Mouse (Mus musculus): ENCODE measurements around the gene Ptprr.

The Ptprr gene

DNA sequence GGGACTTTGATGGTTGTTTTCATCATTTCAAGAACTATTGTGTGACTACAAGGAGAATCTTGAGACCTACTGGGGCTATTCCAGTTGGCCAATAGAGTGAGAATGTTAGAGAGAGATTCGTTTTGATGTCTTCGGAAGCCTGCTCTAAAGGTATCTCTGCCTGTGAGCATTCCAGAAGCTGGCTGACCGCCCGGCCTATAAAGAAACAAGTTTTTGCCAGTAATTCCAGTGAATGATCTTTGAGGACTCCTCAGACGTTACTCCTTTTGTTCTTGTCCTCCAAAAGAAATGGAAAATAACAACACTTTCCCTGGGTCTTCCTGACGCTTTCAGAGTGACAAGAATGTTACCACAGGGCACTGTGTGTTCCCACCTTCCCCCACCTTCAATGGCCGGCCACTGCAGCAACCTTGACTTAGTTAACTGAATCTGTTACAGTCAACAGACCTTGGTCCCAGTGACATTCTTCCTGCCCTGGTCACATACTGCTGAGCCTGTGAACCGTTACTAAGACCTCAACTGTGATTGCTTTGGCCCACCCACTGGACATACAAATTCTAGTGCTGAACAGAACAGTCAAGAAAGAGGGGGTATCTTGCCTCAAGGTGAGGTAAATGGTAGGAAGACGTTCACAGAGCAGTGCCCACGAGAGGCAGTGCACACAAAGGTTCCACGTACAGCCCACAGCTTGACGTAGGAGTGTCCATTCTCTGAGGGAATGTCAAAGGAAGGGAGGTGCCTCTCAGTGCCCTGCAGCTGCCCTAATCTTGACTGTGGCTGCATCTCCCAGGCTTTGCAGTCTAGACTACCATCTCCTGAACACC is 252.8 kb downstream of the Ptprr start:
- DNase-seq, result no peak

DNA sequence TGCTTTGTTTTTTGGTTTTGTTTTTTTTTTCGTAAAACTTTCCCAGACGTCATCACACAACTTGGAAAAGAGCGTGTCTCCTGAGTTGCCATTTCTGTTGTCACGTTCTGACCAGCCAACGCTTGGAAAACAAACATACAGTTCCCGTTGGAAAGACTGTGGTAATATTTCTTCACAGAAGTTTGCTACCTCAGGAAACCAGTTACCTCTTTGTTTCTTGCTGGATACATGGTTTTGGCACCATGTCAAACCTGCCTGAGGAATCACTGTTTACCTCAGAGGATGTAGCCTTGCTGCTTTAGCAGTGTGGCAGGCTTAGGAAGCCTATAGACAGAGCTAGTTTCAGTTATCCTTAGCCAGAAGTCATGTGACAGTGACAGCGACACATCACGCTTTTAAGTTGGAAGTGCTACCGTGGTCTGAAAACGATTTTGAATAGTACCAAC is 253.5 kb downstream of the Ptprr start:
- DNase-seq, result no peak

DNA sequence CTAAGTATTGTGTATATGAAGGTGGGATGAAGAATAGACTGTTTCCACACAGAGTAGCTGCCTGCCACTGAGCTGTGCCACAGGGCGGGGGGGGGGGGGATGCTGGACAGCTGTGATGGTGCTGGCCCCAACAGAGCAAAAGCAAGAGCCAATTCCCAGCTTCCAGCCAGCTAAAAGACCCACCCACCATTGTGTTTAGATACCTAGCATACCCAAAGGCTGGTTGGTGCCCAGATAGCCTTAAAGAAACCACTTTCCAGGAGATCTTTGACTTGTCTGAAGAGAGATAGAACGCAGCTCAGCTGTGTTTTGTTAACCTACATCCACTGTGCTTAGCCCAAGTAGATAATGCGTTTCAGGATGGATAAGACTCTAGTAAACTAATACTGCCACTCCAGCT is 254.1 kb downstream of the Ptprr start:
- no peak for DNase-seq

DNA sequence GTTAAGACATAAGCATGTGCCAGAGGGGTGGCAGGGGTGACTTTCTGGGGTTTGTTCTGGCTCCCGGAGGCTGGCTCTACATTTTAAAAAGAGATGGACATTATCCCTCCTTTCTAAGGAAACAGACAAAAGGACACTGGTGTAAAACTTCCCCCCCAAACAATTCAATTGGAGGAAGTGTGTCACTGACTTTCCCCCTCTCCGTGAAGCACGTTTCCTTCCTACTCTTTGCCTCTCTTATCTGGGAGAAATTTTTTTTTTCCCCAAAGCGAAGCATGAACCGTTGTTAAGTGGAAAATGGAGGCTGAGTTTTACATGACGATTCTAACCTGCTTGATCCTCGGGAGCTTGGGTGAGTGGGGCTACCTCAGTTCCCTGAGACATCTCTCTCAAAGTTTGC is 257.3 kb downstream of the Ptprr start, which contains the start of gene Ptprb:
Gene Ptprb, plus strand, starts transcription at position 244 of the 400 bp plus-strand sequence.
- DNase-seq, result no peak

GRCm38 (mm10) chr10:116286697-116287344 is 268.8 kb downstream of the Ptprr start:
- DNase-seq, result no peak

DNA sequence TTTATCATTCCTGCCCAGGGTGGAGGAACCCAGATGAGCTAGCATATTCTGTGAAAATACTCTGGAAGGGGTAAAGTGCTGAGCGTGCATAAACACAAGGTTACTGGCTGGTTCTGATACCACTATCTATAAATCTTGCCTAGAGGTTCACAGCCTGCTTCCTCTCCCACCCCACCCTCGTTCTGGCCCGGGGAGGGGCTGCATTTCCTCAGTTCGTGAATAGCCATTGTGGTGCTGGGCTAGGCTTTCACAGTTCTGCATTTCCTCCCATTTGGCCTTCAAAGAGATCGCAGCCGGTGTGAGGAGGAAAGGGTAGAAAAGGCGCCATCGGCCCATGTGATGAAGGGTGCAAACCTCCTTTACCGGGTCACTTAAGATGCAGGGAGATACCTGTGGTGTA is 270.1 kb downstream of the Ptprr start:
- DNase-seq, result peak; percentile 8

DNA sequence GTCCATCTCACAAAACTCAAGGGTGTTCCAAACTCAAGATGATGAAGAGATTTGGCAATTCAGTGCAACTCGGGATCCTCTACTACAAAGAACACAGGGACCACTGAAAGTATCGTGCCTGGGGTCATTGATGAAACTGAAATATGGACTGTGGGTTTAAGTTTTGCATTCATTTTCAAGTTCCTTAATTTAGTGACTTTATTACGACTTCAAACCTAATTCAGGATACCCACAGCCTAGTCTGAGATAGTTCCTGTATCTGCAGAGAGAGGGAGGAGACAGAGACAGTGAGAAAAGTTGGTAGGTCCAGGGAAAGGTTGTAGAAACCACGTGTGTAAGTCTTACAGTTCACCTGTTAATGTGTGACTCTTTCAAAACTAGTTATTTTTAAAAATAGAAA is 272.5 kb downstream of the Ptprr start:
- no peak for DNase-seq

DNA sequence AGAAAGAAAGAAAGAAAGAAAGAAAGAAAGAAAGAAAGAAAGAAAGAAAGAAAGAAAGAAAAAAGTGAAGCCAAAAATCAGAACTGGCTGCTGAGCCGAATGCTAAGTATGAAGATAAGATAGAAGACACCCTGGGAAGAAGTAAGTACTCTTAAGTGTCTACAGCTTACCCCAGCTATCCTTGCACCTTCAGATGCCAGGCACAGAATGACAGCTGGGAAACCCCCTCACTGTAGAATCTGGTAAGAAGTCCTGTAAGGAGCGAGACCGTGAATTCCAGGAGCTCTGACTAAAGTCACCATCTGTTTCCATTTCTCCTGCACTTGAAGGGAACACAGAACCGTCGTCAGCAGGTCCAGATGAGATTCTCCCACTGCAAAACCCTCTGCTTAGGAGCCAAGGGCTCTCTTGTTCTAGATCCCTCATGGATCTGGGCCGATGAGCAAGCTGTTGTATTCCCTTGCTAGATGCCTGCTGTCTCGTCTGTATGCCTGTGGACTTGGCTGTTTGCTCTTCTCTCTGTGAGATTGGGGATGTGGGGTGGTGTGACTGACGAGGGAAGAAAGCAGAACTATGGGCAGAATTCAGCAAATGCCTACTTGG is 273.2 kb downstream of the Ptprr start:
- no peak for DNase-seq

GRCm38 (mm10) chr10:116296439-116296838 is 278.4 kb downstream of the Ptprr start:
- DNase-seq, result no peak

DNA sequence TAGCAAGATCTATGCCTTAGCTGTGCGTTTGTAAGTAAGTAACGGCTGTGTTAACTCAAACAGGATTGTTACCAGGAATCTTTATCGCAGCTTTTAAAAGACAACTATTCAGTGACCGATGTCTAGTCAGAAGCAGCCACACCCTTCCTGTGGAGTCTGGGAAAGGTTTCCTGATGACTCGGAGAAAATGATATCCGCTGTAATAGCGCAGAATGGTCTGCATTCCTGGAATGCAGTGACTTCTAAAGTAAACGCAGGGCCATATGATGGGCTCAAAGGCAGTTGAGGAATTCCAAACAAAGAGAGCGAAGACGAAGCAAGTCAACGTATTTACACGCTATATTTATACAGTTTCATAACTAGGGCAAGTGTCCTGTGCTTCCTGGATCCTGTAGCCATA is 279.8 kb downstream of the Ptprr start:
- no peak for DNase-seq

GRCm38 (mm10) chr10:116300824-116301223 is 282.8 kb downstream of the Ptprr start:
- DNase-seq, result no peak

DNA sequence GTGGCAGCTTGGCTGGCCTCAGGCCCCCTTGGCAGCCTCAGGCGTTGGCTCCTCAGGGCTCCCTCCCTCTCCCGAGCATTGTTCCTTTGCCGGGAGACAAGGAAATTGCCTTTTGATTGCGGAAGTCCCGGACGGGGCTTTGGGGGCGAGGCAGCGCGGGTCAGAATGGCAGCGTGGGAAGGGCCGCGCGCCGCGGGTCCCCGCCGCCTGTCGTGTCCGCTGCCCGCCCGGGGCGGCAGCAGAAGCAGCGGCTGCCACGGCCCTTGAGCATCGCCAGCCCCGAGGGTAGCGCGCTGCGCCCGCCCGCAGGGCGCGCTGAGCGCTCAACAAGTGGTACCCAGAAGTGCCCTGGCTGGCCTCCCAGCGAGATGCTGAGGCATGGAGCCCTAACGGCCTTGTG is 283.2 kb downstream of the Ptprr start:
- DNase-seq, result peak; percentile 22

DNA sequence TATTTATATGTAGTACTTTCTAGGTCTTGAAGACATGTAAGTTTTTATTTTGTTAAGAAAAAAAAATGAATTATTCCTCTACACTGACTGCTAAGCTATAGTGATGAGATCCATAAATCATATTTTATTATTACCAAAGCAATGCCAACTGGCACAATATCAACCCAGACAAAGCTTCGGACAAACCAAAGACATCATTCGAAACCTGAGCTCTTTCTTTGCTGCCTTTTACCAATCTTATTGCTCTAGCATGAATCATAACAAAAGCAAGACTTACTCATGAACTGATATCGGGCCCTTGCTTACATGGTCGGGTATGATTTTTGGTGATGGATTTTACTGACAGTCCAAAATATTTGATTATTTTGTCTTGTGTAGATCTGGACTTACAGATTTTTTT is 286.3 kb downstream of the Ptprr start:
- DNase-seq, result no peak

DNA sequence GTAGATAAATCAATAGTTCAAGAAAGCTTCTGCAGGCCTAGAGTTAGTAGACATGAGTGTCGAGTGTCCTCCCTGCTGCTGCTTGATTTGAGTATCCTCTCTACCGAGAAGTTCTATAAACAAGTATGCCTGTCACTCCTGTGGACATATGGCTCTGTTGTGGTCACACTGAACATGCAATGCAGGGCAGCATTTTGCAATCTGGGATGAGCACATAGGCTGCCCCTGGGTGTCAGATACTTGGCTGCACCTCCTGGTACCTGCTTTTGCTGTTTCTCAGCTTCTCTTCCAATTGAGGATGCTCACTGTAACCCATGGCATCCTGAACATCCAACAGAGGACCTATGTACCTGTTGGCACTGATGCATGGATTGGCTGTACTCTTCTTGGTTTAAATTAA is 291.4 kb downstream of the Ptprr start:
- DNase-seq, result no peak

DNA sequence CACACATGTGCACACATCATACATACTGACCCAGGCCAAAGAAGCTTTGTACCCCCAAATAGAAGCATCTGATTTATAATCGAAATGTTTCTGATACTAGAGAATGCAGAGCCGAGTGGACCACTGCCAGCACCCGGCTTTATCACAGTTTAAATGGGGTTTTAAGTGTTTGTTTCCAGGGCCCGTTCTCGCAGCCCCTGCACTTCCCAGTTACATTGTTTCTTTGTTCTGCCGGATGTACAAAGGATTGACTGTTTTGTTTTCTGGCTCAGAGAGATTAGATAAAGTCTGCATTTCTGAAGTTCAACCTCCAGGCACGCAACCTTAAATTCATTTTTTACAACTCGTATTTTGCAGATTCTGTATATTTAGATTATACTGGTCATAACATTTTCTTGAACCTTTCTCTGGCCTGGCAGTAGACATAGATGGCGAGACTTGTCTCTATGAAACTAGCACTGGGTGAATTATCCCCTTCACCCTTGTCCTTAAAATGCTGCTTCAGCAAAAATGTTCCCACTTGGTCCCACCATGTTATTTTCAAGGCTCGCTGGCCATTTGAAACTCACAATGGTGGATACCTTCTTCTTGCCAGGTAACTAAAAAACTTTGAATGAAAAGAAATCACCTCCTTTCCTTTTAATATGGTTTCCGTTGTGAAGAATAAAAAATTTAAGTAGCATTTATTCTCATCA is 292.6 kb downstream of the Ptprr start:
- DNase-seq, result no peak

DNA sequence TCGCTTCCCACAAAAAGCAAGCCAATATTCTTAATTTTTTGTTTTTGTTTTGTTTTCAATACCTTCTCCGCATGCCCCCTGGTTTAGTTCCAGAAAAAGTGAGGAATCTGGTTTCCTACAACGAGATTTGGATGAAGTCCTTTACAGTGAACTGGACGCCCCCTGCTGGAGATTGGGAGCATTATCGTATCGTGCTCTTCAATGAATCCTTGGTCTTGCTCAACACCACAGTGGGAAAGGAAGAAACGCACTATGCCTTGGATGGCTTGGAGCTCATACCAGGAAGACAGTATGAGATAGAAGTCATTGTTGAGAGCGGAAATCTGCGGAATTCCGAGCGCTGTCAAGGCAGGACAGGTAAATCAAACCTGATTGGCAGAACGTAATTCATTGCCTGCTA is 301.2 kb downstream of the Ptprr start:
- peak; percentile 70 for DNase-seq

Data from thymus, postnatal 4 days (tissue).